Mouse (Mus musculus) stomach, postnatal 0 days (tissue): ENCODE results near the gene Rnf25. TPM values are rescaled to one million over a fixed set of nuclear protein-coding genes. Genes with fewer than 3 reads are reported as not detected.
A peak's percentile ranks its signal among the peaks of the same experiment; 100 is the strongest.

Source experiments
- ATAC-seq: fragments of 200-750 bp; cut with Nextera tagmentation; 2 replicates; pipeline ENCODE4 v1.8.0; 2017; ENCODE audit not compliant: low FRiP score, low TSS enrichment
- DNase-seq: peaks from one replicate; pipeline ENCODE4 v3.0.0-alpha.2; 2016; ENCODE audit warnings: low spot score
- H3K27ac ChIP-seq: fragments of 300-500 bp; sonication (generic); replicated peaks from 2 replicates; pipeline ENCODE4 v1.5.1; 2014; ENCODE audit warnings: mild to moderate bottlenecking, control low read depth
- H3K27me3 ChIP-seq: fragments of 300-500 bp; sonication (generic); 2 replicates; pipeline ENCODE4 v1.6.1; 2014; ENCODE audit warnings: low read length; ENCODE audit not compliant: control insufficient read depth, insufficient read depth
- H3K36me3 ChIP-seq: fragments of 300-500 bp; sonication (generic); 2 replicates; pipeline ENCODE4 v1.6.1; 2014; ENCODE audit warnings: low read length, mixed read lengths; ENCODE audit not compliant: control insufficient read depth, insufficient read depth
- H3K4me1 ChIP-seq: fragments of 300-500 bp; sonication (generic); replicated peaks from 2 replicates; pipeline ENCODE4 v1.6.1; 2014; ENCODE audit warnings: antibody characterized with exemption; ENCODE audit not compliant: control insufficient read depth, insufficient read depth
- H3K4me2 ChIP-seq: fragments of 300-500 bp; sonication (generic); replicated peaks from 2 replicates; pipeline ENCODE4 v1.6.1; 2014; ENCODE audit warnings: low read depth, mild to moderate bottlenecking, control low read depth, moderate library complexity
- H3K4me3 ChIP-seq: fragments of 300-500 bp; sonication (generic); 2 replicates; pipeline ENCODE4 v1.5.1; 2014; ENCODE audit warnings: low read depth, low read length, control low read depth
- H3K9ac ChIP-seq: fragments of 300-500 bp; sonication (generic); 2 replicates; pipeline ENCODE4 v1.6.1; 2014; ENCODE audit warnings: mild to moderate bottlenecking, low read length, control low read depth, mixed read lengths
- H3K9me3 ChIP-seq: fragments of 300-500 bp; sonication (generic); 2 replicates; pipeline ENCODE4 v1.6.1; 2016; ENCODE audit warnings: low read length; ENCODE audit not compliant: control insufficient read depth
- CTCF ChIP-seq: IDR thresholded peaks from 2 replicates; pipeline ENCODE4 v1.5.1; 2016; ENCODE audit warnings: antibody characterized with exemption, low read depth, mild to moderate bottlenecking, moderate library complexity
- EP300 ChIP-seq: optimal IDR thresholded peaks from 2 replicates; pipeline ENCODE3; 2016; ENCODE audit warnings: antibody characterized with exemption
- WGBS: fragments of 180-500 bp; shearing (Covaris S2); extraction: QIAGEN DNeasy Blood & Tissue Kit; methylation state at CpG from one replicate; pipeline ENCODE4 v1.1.7; 2014; 5-methylcytosine and 5-hydroxymethylcytosine counted together
- polyA plus RNA-seq: library from polyadenylated mRNA; unstranded; fragments of >200 nt; fragmentation: Nextera tagmentation; extraction: Ambion mirVana; gene quantifications from 2 replicates; pipeline ENCODE4 v1.2.1, GENCODE M21; 2015

The Rnf25 gene
- polyA plus RNA-seq, 1 experiment from 2014 or later, result 22.9 TPM

GRCm38 (mm10) chr1:74624183-74624582 is 23.0 kb upstream of the Rnf25 start:
- no peak for ATAC-seq
- Histone ChIP-seq H3K9ac (no peak overlapping the region), H3K27me3 (no peaks in the 10 kb centered on the region), H3K4me1 (no peaks in the 10 kb centered on the region), H3K36me3 (no peaks in the 10 kb centered on the region), H3K9me3 (no peaks in the 10 kb centered on the region), H3K4me2 (no peak overlapping the region), H3K27ac (no peak overlapping the region), H3K4me3 (no peak overlapping the region)
- WGBS, result 76% methylated on average over 1 of the region's 1 CpGs
- no peak for DNase-seq
- TF ChIP-seq CTCF, result no peak
- TF ChIP-seq EP300, result no peak

- 5% methylated on average over 26 of the region's 26 CpGs for WGBS
- ATAC-seq, result peak; percentile 66
- Histone ChIP-seq H3K36me3 (peaks cover 8% of the 10 kb centered on the region), H3K27me3 (no peaks in the 10 kb centered on the region), H3K4me2 (peak overlapping the region; percentile 84), H3K4me1 (no peaks in the 10 kb centered on the region; the same call in 1 of the 2 replicates), H3K27ac (peak overlapping the region; percentile 74), H3K9ac (peak overlapping the region; percentile 81), H3K4me3 (peak overlapping the region; percentile 61), H3K9me3 (no peaks in the 10 kb centered on the region)
- DNase-seq, result no peak
- no peak for TF ChIP-seq EP300
- TF ChIP-seq CTCF, result no peak
These were observed 513 bp downstream of the Rnf25 start for GRCm38 (mm10) chr1:74600501-74601266.

- H3K4me1 ChIP-seq, result no peaks in the 10 kb centered on the region
- no peaks in the 10 kb centered on the region for H3K9me3 ChIP-seq
- H3K4me3 ChIP-seq, result no peak overlapping the region
- H3K27me3 ChIP-seq, result no peaks in the 10 kb centered on the region
- H3K9ac ChIP-seq, result no peak overlapping the region
- no peak for DNase-seq
- TF ChIP-seq EP300 (no peak), CTCF (no peak)
- 0 out of 2 replicates have a peak, but pooled peaks have one; percentile 28 for ATAC-seq
- WGBS, result 83% methylated on average over 8 of the region's 8 CpGs
- H3K36me3 ChIP-seq, result peaks cover 32% of the 10 kb centered on the region
- no peak overlapping the region for H3K27ac ChIP-seq
- no peak overlapping the region for H3K4me2 ChIP-seq
These were observed 6.8 kb downstream of the Rnf25 start for GRCm38 (mm10) chr1:74594434-74594833.

- H3K36me3 ChIP-seq, result peaks cover 4% of the 10 kb centered on the region; the same call in 1 of the 2 replicates
- peak within 1 kb of the TSS; percentile 82 for H3K27ac ChIP-seq
- no peaks in the 10 kb centered on the region for H3K9me3 ChIP-seq
- WGBS, result under 1% methylated on average over 42 of the region's 48 CpGs
- H3K27me3 ChIP-seq, result no peaks in the 10 kb centered on the region
- TF ChIP-seq CTCF, result peak; percentile 11; the same call in 1 of the 2 replicates
- TF ChIP-seq EP300, result peak; percentile 43
- no peaks in the 10 kb centered on the region for H3K4me1 ChIP-seq
- peak; percentile 99 for DNase-seq
- peak within 1 kb of the TSS; percentile 73 for H3K9ac ChIP-seq
- peak; percentile 99 for ATAC-seq
- H3K4me3 ChIP-seq, result peak within 1 kb of the TSS; percentile 75
- peak within 1 kb of the TSS; percentile 81 for H3K4me2 ChIP-seq
These were observed 13.3 kb downstream of the Rnf25 start, which contains the start of the genes Zfp142 and Bcs1l for GRCm38 (mm10) chr1:74587773-74588445. Zfp142 (minus strand) TSS chr1:74588246. Bcs1l (plus strand) TSS chr1:74588289.

- Histone ChIP-seq H3K4me3 (peak overlapping the region; percentile 75), H3K36me3 (peaks cover 4% of the 10 kb centered on the region; the same call in 1 of the 2 replicates), H3K27me3 (no peaks in the 10 kb centered on the region), H3K9ac (peak overlapping the region; percentile 73), H3K4me1 (no peaks in the 10 kb centered on the region), H3K4me2 (peak overlapping the region; percentile 81), H3K9me3 (no peaks in the 10 kb centered on the region), H3K27ac (peak overlapping the region; percentile 82)
- DNase-seq (no peak), ATAC-seq (no peak)
- TF ChIP-seq EP300, result no peak
- TF ChIP-seq CTCF, result no peak
- 0% methylated on average over 24 of the region's 24 CpGs for WGBS
These were observed 13.9 kb downstream of the Rnf25 start for GRCm38 (mm10) chr1:74587233-74587772.
